Mouse (Mus musculus) left cerebral cortex, postnatal 10 days (tissue): Measurements from ENCODE around the gene Grip1. TPM values are rescaled to one million over a fixed set of nuclear protein-coding genes. Genes with fewer than 3 reads are reported as not detected.
A peak's percentile ranks its signal among the peaks of the same experiment; 100 is the strongest.

Experiments used
- DNase-seq, 2 experiments: peaks; one replicate each; pipeline ENCODE4 v3.0.0; 2021 to 2022; ENCODE audit warnings: low spot score in 2 of 2, mixed read lengths in 1 of 2; ENCODE audit errors: extremely low spot score in 1 of 2
- intact Hi-C: fragments of 180-260 bp; cut with DNase I; formaldehyde crosslinking; loops from one replicate; pipeline ENCODE4 v1.15.1; 2025
- total RNA-seq, 2 experiments: library from RNA; stranded (reverse); gene quantifications; 2 replicates each; pipeline ENCODE4 v1.2.3; 2021

Gene Grip1
- total RNA-seq, 2 experiments from 2014 or later, result 43.0 to 45.8 TPM

- DNase-seq, result no peak
- intact Hi-C loops, result no loop called here
Observed at GRCm38 (mm10) chr10:119790507-119790906, 336.9 kb downstream of the Grip1 start.

GRCm38 (mm10) chr10:119802421-119802820 lies 348.8 kb downstream of the Grip1 start:
- intact Hi-C loops, result loop anchor here (2.0 to 10.0 kb wide), 2 partner anchors 320 to 402 kb away; partner anchors contain the start of genes Irak3 and Tmbim4
- no peak for DNase-seq

DNA sequence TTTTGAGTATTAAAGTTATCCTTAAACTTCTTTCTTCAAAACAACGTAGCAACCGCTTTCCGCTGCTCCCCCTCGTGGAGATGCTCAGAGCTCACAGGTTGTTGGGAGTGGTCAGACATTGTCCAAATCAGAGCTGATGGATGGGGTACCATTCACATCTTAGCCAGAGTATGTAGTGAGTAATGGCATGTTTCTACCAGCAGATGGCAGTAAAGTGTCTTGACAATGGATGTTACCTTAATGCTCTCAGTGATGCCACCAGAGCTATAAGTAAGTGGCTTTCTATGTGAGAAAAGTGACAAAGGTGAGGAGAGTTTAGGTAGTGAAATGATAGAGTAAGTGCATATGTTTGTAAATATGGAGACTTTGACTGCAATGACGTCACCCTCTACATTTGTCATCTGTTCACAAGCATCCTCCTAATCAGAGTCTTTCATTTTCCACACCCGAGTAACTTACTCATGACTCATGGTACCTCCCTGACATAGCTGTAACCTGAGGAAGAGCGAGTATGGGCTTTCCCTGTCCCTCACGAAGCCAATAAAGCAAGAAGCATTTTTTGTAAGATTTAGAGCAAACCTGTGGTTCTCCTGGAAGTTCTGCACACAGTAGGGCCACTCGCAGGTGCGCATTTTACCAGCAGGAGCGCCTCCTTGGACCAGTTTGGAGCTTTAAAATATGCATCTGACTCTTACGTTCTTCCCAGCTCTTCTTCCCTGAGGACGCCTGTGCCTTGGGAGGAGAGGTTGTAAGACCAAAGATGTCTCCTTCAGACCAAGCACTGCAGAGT lies 350.2 kb downstream of the Grip1 start:
- intact Hi-C loops, result loop anchor here (2.0 to 10.0 kb wide), 2 partner anchors 319 to 401 kb away; partner anchors contain the start of genes Irak3 and Tmbim4
- DNase-seq, result peak; percentile 39 to 71

GRCm38 (mm10) chr10:119804423-119804814 lies 350.8 kb downstream of the Grip1 start:
- intact Hi-C loops, result loop anchor here (10.0 kb wide), 1 partner anchor 400 kb away; the partner anchor contains the start of genes Irak3 and Tmbim4
- DNase-seq, result no peak

GRCm38 (mm10) chr10:119805082-119805481 lies 351.5 kb downstream of the Grip1 start:
- no peak for DNase-seq
- intact Hi-C loops, result loop anchor here (10.0 kb wide), 1 partner anchor 400 kb away; the partner anchor contains the start of genes Irak3 and Tmbim4

DNA sequence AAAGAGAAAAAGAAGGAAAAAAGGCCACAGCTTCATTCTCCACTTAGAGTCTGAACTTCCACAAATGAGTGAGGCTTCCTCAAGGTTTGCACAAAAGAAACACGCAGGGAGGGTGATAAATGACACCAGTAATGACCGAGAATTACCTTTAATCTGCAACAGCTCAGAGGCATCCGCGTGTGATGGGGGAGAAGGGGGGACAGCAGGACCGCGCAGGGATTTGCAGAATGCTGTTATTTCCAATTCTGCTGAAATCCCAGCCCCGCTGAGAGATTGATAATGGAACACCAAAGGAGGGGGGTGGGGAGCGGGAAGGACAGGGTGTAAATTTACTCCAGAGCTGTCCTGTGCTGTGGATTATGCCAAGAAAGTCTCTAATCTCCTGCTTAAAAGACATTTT lies 352.5 kb downstream of the Grip1 start:
- intact Hi-C loops, result loop anchor here (10.0 kb wide), 1 partner anchor 399 kb away; the partner anchor contains the start of genes Irak3 and Tmbim4
- DNase-seq, result no peak

GRCm38 (mm10) chr10:119808384-119808783 lies 354.8 kb downstream of the Grip1 start:
- no peak for DNase-seq
- intact Hi-C loops, result loop anchor here (10.0 kb wide), 1 partner anchor 396 kb away; the partner anchor contains the start of genes Irak3 and Tmbim4

GRCm38 (mm10) chr10:119814087-119814486 lies 360.5 kb downstream of the Grip1 start:
- intact Hi-C loops, result no loop called here
- DNase-seq, result no peak

DNA sequence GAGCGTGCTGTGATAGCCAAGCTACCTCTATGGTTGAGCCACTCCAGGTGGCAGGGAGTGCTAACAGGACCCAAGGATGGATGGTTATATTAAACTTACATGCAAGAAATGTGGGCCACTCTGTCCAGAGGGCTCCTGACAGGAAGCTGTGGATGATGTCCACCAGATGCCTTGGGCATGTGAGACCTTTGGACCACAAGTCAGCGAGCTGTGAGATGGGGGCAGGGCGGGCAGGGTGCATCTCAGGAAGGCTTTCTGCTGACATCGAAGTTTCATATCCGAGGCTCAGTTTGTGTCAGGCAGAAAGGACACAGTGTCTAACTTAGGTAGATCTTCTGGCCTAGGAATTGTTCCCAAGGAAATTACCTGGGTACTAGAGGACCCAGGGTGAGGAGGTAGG lies 362.4 kb downstream of the Grip1 start:
- DNase-seq, result no peak
- intact Hi-C loops, result no loop called here

- intact Hi-C loops, result no loop called here
- DNase-seq, result no peak
Observed at GRCm38 (mm10) chr10:119818381-119818780, 364.8 kb downstream of the Grip1 start.

GRCm38 (mm10) chr10:119819102-119819681 lies 365.6 kb downstream of the Grip1 start:
- DNase-seq, result peak in 1 of 2 experiments; percentile 18
- intact Hi-C loops, result no loop called here

- intact Hi-C loops, result no loop called here
- no peak for DNase-seq
Observed at GRCm38 (mm10) chr10:119819740-119820139, 366.1 kb downstream of the Grip1 start.

DNA sequence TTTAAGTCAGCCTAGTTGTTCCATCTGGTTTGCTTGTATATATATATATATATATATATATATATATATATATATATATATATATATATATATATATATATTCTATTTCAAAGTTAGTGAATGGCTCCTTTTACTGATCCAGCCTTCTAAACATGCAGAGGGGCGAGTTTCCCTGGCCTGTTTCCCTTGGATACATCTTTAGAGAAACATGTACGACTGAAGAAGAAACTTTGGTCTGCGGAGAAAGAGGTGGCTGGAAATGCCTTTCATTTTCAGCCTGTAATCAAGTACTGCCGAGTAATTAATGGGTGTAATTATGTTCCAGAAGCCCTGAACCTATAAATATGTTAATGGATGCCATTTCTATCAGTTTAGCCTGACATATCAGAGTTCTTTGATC lies 366.8 kb downstream of the Grip1 start:
- intact Hi-C loops, result no loop called here
- no peak for DNase-seq

DNA sequence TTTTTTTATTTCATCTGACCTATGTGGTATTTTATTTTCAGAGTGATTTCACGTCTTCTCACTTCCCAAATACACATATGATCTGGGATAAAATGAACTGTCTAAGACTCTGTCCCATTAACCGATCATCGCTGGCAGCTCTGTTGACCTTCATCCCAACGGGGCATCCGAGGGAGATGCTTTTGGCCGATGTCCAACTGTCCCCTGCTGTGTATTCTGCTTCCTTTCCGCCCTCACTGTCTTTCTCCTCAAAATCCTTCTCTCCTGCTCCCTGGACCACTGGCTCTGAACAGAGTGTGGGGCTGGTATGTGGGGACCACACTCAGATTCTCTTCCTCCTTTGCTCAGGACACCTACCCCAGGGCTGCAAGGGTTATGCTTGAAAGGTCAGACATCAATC lies 370.1 kb downstream of the Grip1 start:
- intact Hi-C loops, result no loop called here
- peak in 1 of 2 experiments; percentile 55 for DNase-seq

DNA sequence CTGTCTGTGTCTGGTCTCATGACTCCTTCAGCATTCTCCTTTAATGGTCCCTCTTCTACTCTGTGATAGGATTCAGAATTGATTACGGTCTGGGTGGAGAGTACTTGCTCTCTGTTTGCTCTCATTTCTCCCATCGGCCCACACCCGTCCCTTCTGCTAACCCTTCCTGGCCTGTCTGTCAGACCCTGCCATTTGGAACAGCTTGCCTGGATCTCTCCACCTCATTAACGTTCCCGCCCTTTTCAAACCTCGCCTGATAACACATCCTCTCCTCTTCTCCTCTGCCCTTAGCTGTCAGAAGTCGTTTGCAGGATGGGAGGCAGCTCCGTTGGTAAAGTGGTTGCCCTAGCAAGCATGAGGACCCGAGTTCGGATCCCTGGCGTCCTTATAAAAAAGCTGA lies 370.9 kb downstream of the Grip1 start:
- intact Hi-C loops, result no loop called here
- no peak for DNase-seq

DNA sequence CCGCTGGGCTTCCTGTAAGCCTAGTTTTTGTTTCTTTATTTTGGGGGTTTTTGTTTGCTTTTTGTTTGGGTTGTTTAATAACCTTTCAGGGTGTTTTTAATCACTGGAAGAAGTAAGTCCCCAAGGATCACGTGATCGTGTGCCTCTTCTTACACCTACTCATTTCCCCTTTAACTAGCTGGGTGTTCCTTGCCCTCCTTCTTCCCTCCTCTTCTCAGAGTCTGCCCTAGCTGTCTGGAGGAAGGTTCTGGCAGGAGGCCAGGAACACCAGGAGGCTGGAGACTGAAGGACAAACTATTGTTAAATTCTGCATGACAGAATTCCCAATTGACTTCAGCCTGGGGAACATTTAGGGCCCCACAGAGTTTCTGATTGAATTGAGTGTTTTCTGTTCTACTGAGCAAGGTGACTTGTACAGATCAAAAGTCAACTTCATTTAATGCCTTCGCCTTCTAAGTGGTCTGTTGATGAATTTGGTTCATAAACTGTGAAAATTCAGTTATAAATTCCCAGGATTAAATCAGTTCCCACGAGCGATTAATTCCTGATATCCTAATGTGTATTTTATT lies 376.8 kb downstream of the Grip1 start:
- intact Hi-C loops, result no loop called here
- DNase-seq, result peak in 1 of 2 experiments; percentile 78

DNA sequence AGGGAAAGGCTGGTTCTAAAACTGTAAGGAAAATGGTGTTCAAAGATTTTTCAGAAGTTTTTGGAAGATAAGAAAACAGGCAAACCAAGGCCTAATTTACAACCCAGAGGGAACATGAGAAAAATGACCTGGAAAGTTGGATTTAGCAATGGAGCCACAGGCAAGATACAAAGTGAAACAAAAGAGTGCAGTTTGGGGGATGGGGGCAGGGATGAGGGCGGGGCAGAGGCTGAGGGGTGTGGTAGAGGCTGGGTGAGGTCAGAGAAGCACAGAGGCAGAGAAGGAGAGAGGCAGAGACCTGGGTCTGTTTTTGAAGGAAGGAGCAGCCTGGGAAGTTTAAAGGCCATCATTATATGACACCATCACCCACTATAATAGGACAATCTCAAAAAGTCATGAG lies 377.5 kb downstream of the Grip1 start:
- intact Hi-C loops, result no loop called here
- DNase-seq, result no peak

- intact Hi-C loops, result no loop called here
- no peak for DNase-seq
Observed at GRCm38 (mm10) chr10:119833334-119833733, 379.7 kb downstream of the Grip1 start.

- intact Hi-C loops, result no loop called here
- DNase-seq, result peak in 1 of 2 experiments; percentile 44
Observed at GRCm38 (mm10) chr10:119834122-119834521, 380.5 kb downstream of the Grip1 start.

DNA sequence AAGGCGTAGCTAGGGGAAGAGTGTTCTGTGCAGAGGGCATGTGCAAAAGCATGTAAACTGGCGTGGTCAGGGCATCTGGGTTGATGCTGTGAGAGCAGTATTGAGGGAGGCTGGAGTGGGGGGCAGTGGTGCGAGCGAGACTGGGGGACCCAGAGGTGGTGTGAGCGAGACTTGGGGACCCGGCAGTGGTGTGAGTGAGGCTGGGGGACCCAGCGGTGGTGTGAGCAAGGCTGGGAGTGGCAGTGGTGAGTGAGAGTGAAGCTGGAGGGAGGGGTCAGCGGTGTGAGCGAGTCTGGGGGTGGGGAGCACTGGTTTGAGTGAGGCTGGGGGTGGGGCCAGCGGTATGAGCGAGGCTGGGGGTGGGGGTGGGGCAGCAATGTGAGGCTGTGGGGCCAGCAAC lies 386.0 kb downstream of the Grip1 start:
- intact Hi-C loops, result no loop called here
- peak in 1 of 2 experiments; percentile 22 for DNase-seq
